24 mouse cellular contexts compared by ENCODE assay signal in the genomic region with DNA sequence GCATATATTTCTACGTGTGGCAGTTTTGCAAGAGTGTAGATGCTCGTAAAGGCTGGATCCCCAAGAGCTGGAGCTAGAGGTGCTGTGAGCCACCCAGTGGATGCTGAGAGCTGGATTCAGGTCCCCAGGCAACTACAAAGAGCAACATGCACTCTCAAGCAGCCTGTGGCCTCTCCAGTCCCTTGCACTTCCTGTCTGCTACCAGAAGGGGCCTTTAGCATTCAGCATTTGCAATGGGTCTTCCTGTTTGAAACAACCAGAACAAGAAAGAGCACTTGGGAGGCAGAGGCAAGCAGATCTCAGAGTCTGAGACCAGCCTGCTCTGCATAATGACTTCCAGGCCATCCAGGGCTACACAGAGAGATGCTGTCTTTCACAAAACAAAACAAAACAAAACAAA. TPM values are rescaled to one million over a fixed set of nuclear protein-coding genes. Genes with fewer than 3 reads are reported as not detected.
DNase-seq lines count a peak whose midpoint lies in the region; ATAC-seq and TF ChIP-seq lines count a peak whose summit lies in the region.
"Had no signal": no experiment of that assay in that cellular context is flagged by ENCODE, and none has a peak within 500 bp of the region (broad histone marks: within the 10 kb centered on the region; RNA-seq: fewer than 3 reads in every experiment).

No protein-coding gene starts in this region.

- H3K27me3 ChIP-seq in intestine, postnatal 0 days (replicated peaks; ENCODE audit: control insufficient read depth, insufficient read depth, low read length) = peaks cover 15% of the 10 kb centered on the region; the same call in 1 of the 2 replicates
- peaks cover 17% of the 10 kb centered on the region for H3K27me3 ChIP-seq in intestine, embryonic 15.5 days (replicated peaks)
- peaks cover 9% of the 10 kb centered on the region; the same call in 1 of the 2 replicates for H3K27me3 ChIP-seq in lung, postnatal 0 days (replicated peaks; ENCODE audit: insufficient read depth, low read length)
- H3K27me3 ChIP-seq: forebrain, embryonic 15.5 days had no signal

- no peaks in the 10 kb centered on the region for H3K4me1 ChIP-seq in intestine, postnatal 0 days (replicated peaks; ENCODE audit: control insufficient read depth, insufficient read depth, low read length)
- H3K4me1 ChIP-seq in intestine, embryonic 15.5 days (replicated peaks) = no peaks in the 10 kb centered on the region
- H3K4me1 ChIP-seq in lung, postnatal 0 days (ENCODE audit: insufficient read depth, low read depth, low read length) = no peaks in the 10 kb centered on the region
- H3K4me1 ChIP-seq: forebrain, embryonic 15.5 days; heart, embryonic 12.5 days; midbrain, embryonic 13.5 days had no signal

- H3K9ac ChIP-seq in intestine, postnatal 0 days (ENCODE audit: low read depth, low read length) = no peak overlapping the region
- H3K9ac ChIP-seq in intestine, embryonic 15.5 days = no peak overlapping the region
- no peak overlapping the region for H3K9ac ChIP-seq in lung, postnatal 0 days (replicated peaks; ENCODE audit: low read depth)
- H3K9ac ChIP-seq: forebrain, embryonic 15.5 days; heart, embryonic 12.5 days; midbrain, embryonic 13.5 days had no signal

- H3K36me3 ChIP-seq in intestine, postnatal 0 days (ENCODE audit: control insufficient read depth, insufficient read depth) = no peaks in the 10 kb centered on the region
- H3K36me3 ChIP-seq in intestine, embryonic 15.5 days = no peaks in the 10 kb centered on the region
- H3K36me3 ChIP-seq in lung, postnatal 0 days (ENCODE audit: insufficient read depth, low read length) = no peaks in the 10 kb centered on the region
- H3K36me3 ChIP-seq: forebrain, embryonic 15.5 days; heart, embryonic 12.5 days; limb, embryonic 10.5 days; midbrain, embryonic 13.5 days had no signal

- peak; percentile 42 for TF ChIP-seq CTCF in intestine, postnatal 0 days (IDR thresholded peaks at IDR 0.05; ENCODE audit: low read depth)
- peak; percentile 25; the same call in 1 of the 2 replicates for TF ChIP-seq CTCF in lung, postnatal 0 days (IDR thresholded peaks at IDR 0.05)

- no peak overlapping the region for H3K4me3 ChIP-seq in intestine, postnatal 0 days (ENCODE audit: low read depth, low read length)
- no peak overlapping the region for H3K4me3 ChIP-seq in intestine, embryonic 15.5 days (replicated peaks)
- no peak overlapping the region for H3K4me3 ChIP-seq in lung, postnatal 0 days (ENCODE audit: low read depth, low read length)
- H3K4me3 ChIP-seq: forebrain, embryonic 15.5 days; heart, embryonic 12.5 days; limb, embryonic 10.5 days; midbrain, embryonic 13.5 days had no signal

- 80% methylated on average over 2 of the region's 2 CpGs for WGBS in intestine, postnatal 0 days
- WGBS in intestine, embryonic 15.5 days = 77% methylated on average over 2 of the region's 2 CpGs
- WGBS in lung, postnatal 0 days = 81% methylated on average over 2 of the region's 2 CpGs

- no peak overlapping the region for H3K4me2 ChIP-seq in intestine, postnatal 0 days (replicated peaks; ENCODE audit: low read depth)
- no peak overlapping the region for H3K4me2 ChIP-seq in intestine, embryonic 15.5 days (replicated peaks)
- no peak overlapping the region for H3K4me2 ChIP-seq in lung, postnatal 0 days (replicated peaks; ENCODE audit: low read depth, low read length)
- H3K4me2 ChIP-seq: forebrain, embryonic 15.5 days; heart, embryonic 12.5 days; midbrain, embryonic 13.5 days had no signal

- no peak for ATAC-seq in intestine, postnatal 0 days
- ATAC-seq in intestine, embryonic 15.5 days = no peak
- no peak for ATAC-seq in lung, postnatal 0 days
- ATAC-seq: forebrain, embryonic 15.5 days; hindbrain, embryonic 16.5 days; midbrain, embryonic 13.5 days; Patski had no signal

- DNase-seq in lung, postnatal 0 days (ENCODE audit: low spot score) = no peak
- no peak for DNase-seq in lung, postnatal 4 days
- peak; percentile 80 for DNase-seq in R1 (ENCODE audit: low read depth, low spot score)
- DNase-seq in embryo, embryonic 11 days = no peak
- no peak for DNase-seq in gastrocnemius, postnatal 25 days
- DNase-seq: adrenal gland, postnatal 36 days; cerebellum, adult 9-11 months; layer of hippocampus, postnatal 36 days; right cerebral cortex, postnatal 14 days; thymus, postnatal 14 days had no signal

- no peak overlapping the region for H3K27ac ChIP-seq in intestine, postnatal 0 days (ENCODE audit: low read depth, low read length)
- H3K27ac ChIP-seq in intestine, embryonic 15.5 days = no peak overlapping the region
- H3K27ac ChIP-seq in lung, postnatal 0 days (ENCODE audit: low read length) = no peak overlapping the region
- H3K27ac ChIP-seq: forebrain, embryonic 15.5 days; limb, embryonic 10.5 days; macrophage; midbrain, embryonic 13.5 days had no signal

- no peaks in the 10 kb centered on the region for H3K9me3 ChIP-seq in intestine, postnatal 0 days (ENCODE audit: control insufficient read depth)
- H3K9me3 ChIP-seq in intestine, embryonic 15.5 days = no peaks in the 10 kb centered on the region
- no peaks in the 10 kb centered on the region for H3K9me3 ChIP-seq in lung, postnatal 0 days (ENCODE audit: low read length)
- H3K9me3 ChIP-seq: forebrain, embryonic 15.5 days; heart, embryonic 12.5 days; limb, embryonic 10.5 days; midbrain, embryonic 13.5 days had no signal

- no peak for TF ChIP-seq EP300 in lung, postnatal 0 days (IDR thresholded peaks at IDR 0.05)

RNA-seq across cellular contexts. Expression of a gene that starts 25.4 kb away (rescaled TPM):
- not detected in 2 replicates for polyA plus RNA-seq in intestine, postnatal 0 days (2015; fragmentation: Nextera tagmentation; extraction: Ambion mirVana)
- not detected in 2 replicates for polyA plus RNA-seq in intestine, embryonic 15.5 days (2015; fragmentation: Nextera tagmentation; extraction: Ambion mirVana)
- polyA plus RNA-seq in lung, postnatal 0 days (2015; fragmentation: Nextera tagmentation; extraction: Ambion mirVana) = not detected in 2 replicates
- not detected for total RNA-seq in gastrocnemius, postnatal 25 days (2021)
- total RNA-seq: adrenal gland, postnatal 36 days; gastrocnemius, postnatal 4 days; heart, postnatal 25 days had no signal
- polyA plus RNA-seq: heart, embryonic 12.5 days; kidney, embryonic 14.5 days; large intestine, adult 2 months; limb, embryonic 10.5 days; liver, embryonic 16.5 days; macrophage; Patski had no signal
